Mouse (Mus musculus): ENCODE data around the gene Tfap2a. TPM values are rescaled to one million over a fixed set of nuclear protein-coding genes. Genes with fewer than 3 reads are reported as not detected.

Tfap2a gene
- polyA plus RNA-seq, 1 experiment from 2014 or later, result 9.1 TPM

- no peaks in the 10 kb centered on the region for H3K9me3 ChIP-seq (ENCODE audit: control insufficient read depth, low read length)
- WGBS, result 1% methylated on average over 19 of the region's 19 CpGs
- 0 out of 2 replicates have a peak overlapping the region, but pooled peaks have one; percentile 5 for H3K4me2 ChIP-seq (ENCODE audit: low read depth, low read length)
- H3K4me1 ChIP-seq (ENCODE audit: control insufficient read depth, insufficient read depth, low read length), result no peaks in the 10 kb centered on the region
- ATAC-seq (ENCODE audit: low read depth), result no peak
- H3K9ac ChIP-seq (replicated peaks; ENCODE audit: low read depth, low read length), result no peak overlapping the region
- no peaks in the 10 kb centered on the region for H3K36me3 ChIP-seq (ENCODE audit: control insufficient read depth, insufficient read depth, low read length)
- H3K27me3 ChIP-seq (ENCODE audit: control insufficient read depth, insufficient read depth, low read length), result peaks cover 53% of the 10 kb centered on the region
- no peak overlapping the region for H3K4me3 ChIP-seq (ENCODE audit: low read depth, low read length)
- H3K27ac ChIP-seq (ENCODE audit: low read depth, low read length), result no peak overlapping the region
Observed at GRCm38 (mm10) chr13:40744111-40744805, 6.1 kb upstream of the Tfap2a start.

GRCm38 (mm10) chr13:40743221-40743620 is 5.0 kb upstream of the Tfap2a start:
- Histone ChIP-seq H3K9me3 (ENCODE audit: control insufficient read depth, low read length) (no peaks in the 10 kb centered on the region), H3K27ac (ENCODE audit: low read depth, low read length) (no peak overlapping the region)
- 11% methylated on average over 4 of the region's 4 CpGs for WGBS

GRCm38 (mm10) chr13:40741841-40742550 is 3.8 kb upstream of the Tfap2a start:
- Histone ChIP-seq H3K27me3 (ENCODE audit: control insufficient read depth, insufficient read depth, low read length) (peaks cover 68% of the 10 kb centered on the region), H3K4me3 (ENCODE audit: low read depth, low read length) (no peak overlapping the region), H3K4me1 (ENCODE audit: control insufficient read depth, insufficient read depth, low read length) (no peaks in the 10 kb centered on the region), H3K27ac (ENCODE audit: low read depth, low read length) (no peak overlapping the region), H3K9me3 (ENCODE audit: control insufficient read depth, low read length) (no peaks in the 10 kb centered on the region), H3K9ac (replicated peaks; ENCODE audit: low read depth, low read length) (no peak overlapping the region), H3K36me3 (ENCODE audit: control insufficient read depth, insufficient read depth, low read length) (no peaks in the 10 kb centered on the region), H3K4me2 (ENCODE audit: low read depth, low read length) (no peak overlapping the region)
- 2% methylated on average over 25 of the region's 25 CpGs for WGBS
- ATAC-seq (ENCODE audit: low read depth), result no peak

More at GRCm38 (mm10) chr13:40743221-40743620, 5.0 kb upstream of the Tfap2a start:
- Histone ChIP-seq H3K4me3 (ENCODE audit: low read depth, low read length) (no peak overlapping the region), H3K27me3 (ENCODE audit: control insufficient read depth, insufficient read depth, low read length) (peaks cover 61% of the 10 kb centered on the region), H3K36me3 (ENCODE audit: control insufficient read depth, insufficient read depth, low read length) (no peaks in the 10 kb centered on the region), H3K4me2 (ENCODE audit: low read depth, low read length) (no peak overlapping the region), H3K4me1 (ENCODE audit: control insufficient read depth, insufficient read depth, low read length) (no peaks in the 10 kb centered on the region), H3K9ac (replicated peaks; ENCODE audit: low read depth, low read length) (no peak overlapping the region)
- no peak for ATAC-seq (ENCODE audit: low read depth)

- Histone ChIP-seq H3K36me3 (ENCODE audit: control insufficient read depth, insufficient read depth, low read length) (no peaks in the 10 kb centered on the region), H3K27me3 (ENCODE audit: control insufficient read depth, insufficient read depth, low read length) (peaks cover 73% of the 10 kb centered on the region), H3K9ac (replicated peaks; ENCODE audit: low read depth, low read length) (no peak overlapping the region), H3K9me3 (ENCODE audit: control insufficient read depth, low read length) (no peaks in the 10 kb centered on the region), H3K4me2 (ENCODE audit: low read depth, low read length) (no peak overlapping the region), H3K27ac (ENCODE audit: low read depth, low read length) (no peak overlapping the region), H3K4me3 (ENCODE audit: low read depth, low read length) (no peak overlapping the region), H3K4me1 (ENCODE audit: control insufficient read depth, insufficient read depth, low read length) (no peaks in the 10 kb centered on the region)
- under 1% methylated on average over 7 of the region's 7 CpGs for WGBS
- no peak for ATAC-seq (ENCODE audit: low read depth)
Observed at GRCm38 (mm10) chr13:40741436-40741835, 3.3 kb upstream of the Tfap2a start.

GRCm38 (mm10) chr13:40740727-40741360 is 2.7 kb upstream of the Tfap2a start:
- no peak overlapping the region for H3K9ac ChIP-seq (replicated peaks; ENCODE audit: low read depth, low read length)
- WGBS, result 2% methylated on average over 19 of the region's 19 CpGs
- H3K4me2 ChIP-seq (ENCODE audit: low read depth, low read length), result no peak overlapping the region
- H3K27ac ChIP-seq (ENCODE audit: low read depth, low read length), result no peak overlapping the region
- ATAC-seq (ENCODE audit: low read depth), result no peak
- no peaks in the 10 kb centered on the region for H3K4me1 ChIP-seq (ENCODE audit: control insufficient read depth, insufficient read depth, low read length)
- peaks cover 79% of the 10 kb centered on the region for H3K27me3 ChIP-seq (ENCODE audit: control insufficient read depth, insufficient read depth, low read length)
- no peaks in the 10 kb centered on the region for H3K9me3 ChIP-seq (ENCODE audit: control insufficient read depth, low read length)
- H3K4me3 ChIP-seq (ENCODE audit: low read depth, low read length), result no peak overlapping the region
- H3K36me3 ChIP-seq (ENCODE audit: control insufficient read depth, insufficient read depth, low read length), result no peaks in the 10 kb centered on the region

- Histone ChIP-seq H3K4me1 (ENCODE audit: control insufficient read depth, insufficient read depth, low read length) (no peaks in the 10 kb centered on the region), H3K4me3 (ENCODE audit: low read depth, low read length) (no peak overlapping the region), H3K9me3 (ENCODE audit: control insufficient read depth, low read length) (no peaks in the 10 kb centered on the region), H3K4me2 (ENCODE audit: low read depth, low read length) (no peak overlapping the region), H3K27ac (ENCODE audit: low read depth, low read length) (no peak overlapping the region), H3K27me3 (ENCODE audit: control insufficient read depth, insufficient read depth, low read length) (peaks cover 77% of the 10 kb centered on the region), H3K36me3 (ENCODE audit: control insufficient read depth, insufficient read depth, low read length) (no peaks in the 10 kb centered on the region), H3K9ac (replicated peaks; ENCODE audit: low read depth, low read length) (no peak overlapping the region)
- under 1% methylated on average over 10 of the region's 10 CpGs for WGBS
- no peak for ATAC-seq (ENCODE audit: low read depth)
Observed at GRCm38 (mm10) chr13:40739901-40740300, 1.7 kb upstream of the Tfap2a start.

- Histone ChIP-seq H3K4me2 (ENCODE audit: low read depth, low read length) (no peak overlapping the region), H3K9ac (replicated peaks; ENCODE audit: low read depth, low read length) (no peak overlapping the region), H3K27me3 (ENCODE audit: control insufficient read depth, insufficient read depth, low read length) (peaks cover 70% of the 10 kb centered on the region), H3K27ac (ENCODE audit: low read depth, low read length) (no peak overlapping the region), H3K9me3 (ENCODE audit: control insufficient read depth, low read length) (no peaks in the 10 kb centered on the region), H3K36me3 (ENCODE audit: control insufficient read depth, insufficient read depth, low read length) (no peaks in the 10 kb centered on the region), H3K4me3 (ENCODE audit: low read depth, low read length) (no peak overlapping the region), H3K4me1 (ENCODE audit: control insufficient read depth, insufficient read depth, low read length) (no peaks in the 10 kb centered on the region)
- ATAC-seq (ENCODE audit: low read depth), result no peak
- 1% methylated on average over 17 of the region's 17 CpGs for WGBS
Observed at GRCm38 (mm10) chr13:40739121-40739650, 1.0 kb upstream of the Tfap2a start.

- no peaks in the 10 kb centered on the region for H3K9me3 ChIP-seq (ENCODE audit: control insufficient read depth, low read length)
- no peak overlapping the region for H3K9ac ChIP-seq (replicated peaks; ENCODE audit: low read depth, low read length)
- H3K4me1 ChIP-seq (ENCODE audit: control insufficient read depth, insufficient read depth, low read length), result no peaks in the 10 kb centered on the region
- under 1% methylated on average over 21 of the region's 22 CpGs for WGBS
- H3K27ac ChIP-seq (ENCODE audit: low read depth, low read length), result no peak overlapping the region
- no peaks in the 10 kb centered on the region for H3K36me3 ChIP-seq (ENCODE audit: control insufficient read depth, insufficient read depth, low read length)
- 0 out of 2 replicates have a peak overlapping the region, but pooled peaks have one; percentile 3 for H3K4me2 ChIP-seq (ENCODE audit: low read depth, low read length)
- ATAC-seq (ENCODE audit: low read depth), result no peak
- no peak overlapping the region for H3K4me3 ChIP-seq (ENCODE audit: low read depth, low read length)
- H3K27me3 ChIP-seq (ENCODE audit: control insufficient read depth, insufficient read depth, low read length), result peaks cover 61% of the 10 kb centered on the region
Observed at GRCm38 (mm10) chr13:40737761-40738160, 415 bp downstream of the Tfap2a start.

- Histone ChIP-seq H3K4me3 (ENCODE audit: low read depth, low read length) (no peak overlapping the region), H3K9ac (replicated peaks; ENCODE audit: low read depth, low read length) (no peak overlapping the region), H3K36me3 (ENCODE audit: control insufficient read depth, insufficient read depth, low read length) (no peaks in the 10 kb centered on the region), H3K4me1 (ENCODE audit: control insufficient read depth, insufficient read depth, low read length) (no peaks in the 10 kb centered on the region), H3K4me2 (ENCODE audit: low read depth, low read length) (no peak overlapping the region), H3K27ac (ENCODE audit: low read depth, low read length) (no peak overlapping the region), H3K9me3 (ENCODE audit: control insufficient read depth, low read length) (no peaks in the 10 kb centered on the region), H3K27me3 (ENCODE audit: control insufficient read depth, insufficient read depth, low read length) (peaks cover 55% of the 10 kb centered on the region)
- 6% methylated on average over 15 of the region's 15 CpGs for WGBS
- no peak for ATAC-seq (ENCODE audit: low read depth)
Observed at GRCm38 (mm10) chr13:40737099-40737498, 1.1 kb downstream of the Tfap2a start.
